Mouse (Mus musculus) cortical plate, adult 2 months (tissue): ENCODE measurements at regions not wholly inside any gene's neighbourhood (a gene's known extent, or its start where the extent isn't known, plus 50 kb on each side); places are given as distances from the start of the nearest gene placed in this dataset.

ENCODE experiments used
- CTCF ChIP-seq: fragments of 200-500 bp; IDR thresholded peaks from 2 replicates; pipeline ENCODE4 v1.5.1; 2011; ENCODE audit warnings: mild to moderate bottlenecking, control low read depth, low read length; ENCODE audit not compliant: insufficient read depth; ENCODE audit errors: extremely low read depth
- POLR2A ChIP-seq: fragments of 200-500 bp; IDR thresholded peaks from 2 replicates; pipeline ENCODE4 v1.6.1; 2011; ENCODE audit warnings: mild to moderate bottlenecking, low read length, control low read depth; ENCODE audit not compliant: insufficient read depth; ENCODE audit errors: extremely low read depth

DNA sequence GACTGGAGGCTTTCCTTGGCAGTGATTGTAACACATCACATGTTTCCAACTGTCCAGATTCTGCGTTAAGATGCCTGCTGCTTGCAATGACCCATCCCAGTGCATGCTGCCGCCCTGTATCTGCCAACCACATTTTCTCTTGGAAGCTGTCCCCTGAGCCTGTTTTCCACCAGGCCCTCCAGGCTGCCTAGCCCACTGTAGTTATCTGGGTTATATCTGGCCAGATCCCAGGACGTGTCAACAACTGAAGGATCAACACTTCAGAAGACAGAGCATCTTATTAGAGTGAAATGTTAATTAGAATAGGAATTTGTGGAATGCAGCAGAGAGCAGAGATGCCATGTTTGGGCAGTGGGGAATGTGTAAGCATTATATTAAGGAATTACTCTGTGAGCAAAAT lies 65.0 kb upstream of the Cep85l start:
- no peak for TF ChIP-seq POLR2A
- TF ChIP-seq CTCF: no peak
